Mouse (Mus musculus) embryonic facial prominence, embryonic 12.5 days (tissue): Measurements from ENCODE around the gene Pacs1. TPM values are rescaled to one million over a fixed set of nuclear protein-coding genes. Genes with fewer than 3 reads are reported as not detected.
A peak's percentile ranks its signal among the peaks of the same experiment; 100 is the strongest.
"Not testable (repeated sequence)": the region's sequence is repeated elsewhere in the genome, so short reads cannot be mapped to it uniquely, and the experiment has no call there.

Source experiments
- ATAC-seq: fragments of 200-750 bp; cut with Nextera tagmentation; 2 replicates; pipeline ENCODE4 v1.8.0; 2017; ENCODE audit not compliant: insufficient number of reproducible peaks, insufficient read depth, low FRiP score, low TSS enrichment
- H3K27ac ChIP-seq: fragments of 300-500 bp; sonication (generic); 2 replicates; pipeline ENCODE4 v1.5.1; 2016; ENCODE audit warnings: mild to moderate bottlenecking
- H3K27me3 ChIP-seq: fragments of 300-500 bp; sonication (generic); 2 replicates; pipeline ENCODE4 v1.6.1; 2016; ENCODE audit warnings: mild to moderate bottlenecking, moderate library complexity
- H3K36me3 ChIP-seq: fragments of 300-500 bp; sonication (generic); 2 replicates; pipeline ENCODE4 v1.6.1; 2016; ENCODE audit warnings: mild to moderate bottlenecking
- H3K4me1 ChIP-seq: fragments of 300-500 bp; sonication (generic); 2 replicates; pipeline ENCODE4 v1.6.1; 2016
- H3K4me2 ChIP-seq: fragments of 300-500 bp; sonication (generic); replicated peaks from 2 replicates; pipeline ENCODE4 v1.6.1; 2016; ENCODE audit warnings: mild to moderate bottlenecking, moderate library complexity
- H3K4me3 ChIP-seq: fragments of 300-500 bp; sonication (generic); 2 replicates; pipeline ENCODE4 v1.5.1; 2016; ENCODE audit warnings: mild to moderate bottlenecking
- H3K9ac ChIP-seq: fragments of 300-500 bp; sonication (generic); 2 replicates; pipeline ENCODE4 v1.6.1; 2016; ENCODE audit warnings: mild to moderate bottlenecking, moderate library complexity
- H3K9me3 ChIP-seq: fragments of 300-500 bp; sonication (generic); 2 replicates; pipeline ENCODE4 v1.6.1; 2016; ENCODE audit warnings: mild to moderate bottlenecking, moderate library complexity
- WGBS: fragments of 180-500 bp; shearing (Covaris S2); methylation state at CpG from one replicate; pipeline ENCODE4 v1.1.7; 2016; 5-methylcytosine and 5-hydroxymethylcytosine counted together
- polyA plus RNA-seq: library from polyadenylated mRNA; unstranded; fragments of >200 nt; fragmentation: Nextera tagmentation; extraction: Ambion mirVana; gene quantifications from 2 replicates; pipeline ENCODE4 v1.2.1, GENCODE M21; 2016

The Pacs1 gene
- polyA plus RNA-seq, 1 experiment from 2014 or later: 32.2 TPM

DNA sequence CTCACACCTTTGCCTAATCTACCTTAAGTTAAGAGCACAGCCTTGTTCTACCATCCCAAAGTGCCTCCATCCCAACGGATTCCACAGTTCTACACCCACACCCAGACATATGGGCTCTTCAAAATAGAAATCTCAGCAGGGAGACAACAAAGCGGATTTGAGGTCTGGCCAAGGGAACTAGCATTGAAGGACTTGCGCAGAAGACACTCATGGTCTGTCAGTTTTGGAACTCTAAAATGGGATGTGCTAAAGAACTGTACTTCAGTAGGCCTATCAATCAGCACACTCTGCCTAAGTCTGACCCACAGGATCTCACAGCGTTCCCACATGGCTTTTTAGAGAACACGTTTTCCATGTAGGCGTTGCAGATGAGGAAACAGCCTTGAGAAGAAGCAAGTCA, 122.6 kb downstream of the Pacs1 start:
- Histone ChIP-seq H3K9ac (no peak overlapping the region), H3K27me3 (no peaks in the 10 kb centered on the region), H3K4me3 (no peak overlapping the region), H3K4me1 (no peaks in the 10 kb centered on the region), H3K27ac (no peak overlapping the region), H3K4me2 (no peak overlapping the region), H3K9me3 (no peaks in the 10 kb centered on the region), H3K36me3 (peaks cover 33% of the 10 kb centered on the region)
- 89% methylated on average over 6 of the region's 6 CpGs for WGBS
- no peak for ATAC-seq

DNA sequence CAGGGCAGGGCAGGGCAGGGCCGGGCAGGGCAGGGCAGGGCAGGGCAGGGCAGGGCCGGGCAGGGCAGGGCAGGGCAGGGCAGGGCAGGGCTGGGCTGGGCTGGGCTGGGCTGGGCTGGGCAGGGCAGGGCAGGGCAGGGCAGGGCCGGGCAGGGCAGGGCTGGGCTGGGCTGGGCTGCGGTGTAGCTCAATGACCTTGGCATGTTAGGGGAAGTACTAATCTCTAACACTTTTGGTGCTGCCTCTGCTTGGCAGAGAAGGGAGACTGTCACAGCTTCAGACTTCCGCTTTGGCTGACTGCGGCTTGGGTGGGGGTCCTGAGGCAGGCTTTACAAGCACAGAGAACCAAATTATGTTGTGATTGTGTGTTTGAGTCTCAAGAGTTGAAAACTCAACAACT, 123.9 kb downstream of the Pacs1 start:
- 82% methylated on average over 4 of the region's 6 CpGs for WGBS
- H3K4me3 ChIP-seq, H3K27ac ChIP-seq, ATAC-seq, H3K4me1 ChIP-seq, H3K4me2 ChIP-seq, H3K9ac ChIP-seq, H3K27me3 ChIP-seq, H3K9me3 ChIP-seq: not testable (repeated sequence)
- peaks cover 38% of the 10 kb centered on the region for H3K36me3 ChIP-seq

DNA sequence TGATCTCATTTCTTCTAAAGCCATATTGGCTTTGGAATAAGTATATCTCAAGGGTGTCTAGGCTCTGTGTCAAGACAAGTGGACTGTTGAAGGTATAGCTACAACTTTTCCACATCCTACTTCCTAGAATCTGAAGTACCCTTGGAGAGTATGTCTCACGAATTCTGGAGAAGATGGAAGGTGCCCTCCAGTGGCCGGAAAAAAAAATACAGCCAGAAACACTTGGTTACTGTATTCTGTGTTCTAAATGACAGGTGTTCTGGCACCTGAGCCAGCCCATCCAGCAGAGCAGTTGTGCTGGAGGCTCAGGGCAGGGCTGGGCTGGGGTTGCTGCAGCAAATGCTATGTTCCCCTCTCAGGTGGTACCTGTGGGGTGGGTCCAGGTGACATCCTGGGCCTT, 133.3 kb downstream of the Pacs1 start:
- H3K27me3 ChIP-seq: no peaks in the 10 kb centered on the region

GRCm38 (mm10) chr19:5131237-5131636, 141.7 kb downstream of the Pacs1 start:
- H3K36me3 ChIP-seq: peaks cover 26% of the 10 kb centered on the region
- no peak overlapping the region for H3K9ac ChIP-seq
- no peaks in the 10 kb centered on the region for H3K27me3 ChIP-seq
- WGBS: 74% methylated on average over 4 of the region's 4 CpGs
- no peak for ATAC-seq
- H3K4me2 ChIP-seq: no peak overlapping the region
- no peaks in the 10 kb centered on the region for H3K4me1 ChIP-seq
- no peaks in the 10 kb centered on the region for H3K9me3 ChIP-seq
- no peak overlapping the region for H3K4me3 ChIP-seq
- no peak overlapping the region for H3K27ac ChIP-seq

More for the DNA sequence above, 133.3 kb downstream of the Pacs1 start:
- Histone ChIP-seq H3K27ac (no peak overlapping the region), H3K9ac (no peak overlapping the region), H3K4me3 (no peak overlapping the region), H3K4me1 (no peaks in the 10 kb centered on the region), H3K36me3 (peaks cover 59% of the 10 kb centered on the region), H3K4me2 (no peak overlapping the region), H3K9me3 (no peaks in the 10 kb centered on the region)
- no peak for ATAC-seq
- WGBS: 0% methylated on average over 2 of the region's 2 CpGs

DNA sequence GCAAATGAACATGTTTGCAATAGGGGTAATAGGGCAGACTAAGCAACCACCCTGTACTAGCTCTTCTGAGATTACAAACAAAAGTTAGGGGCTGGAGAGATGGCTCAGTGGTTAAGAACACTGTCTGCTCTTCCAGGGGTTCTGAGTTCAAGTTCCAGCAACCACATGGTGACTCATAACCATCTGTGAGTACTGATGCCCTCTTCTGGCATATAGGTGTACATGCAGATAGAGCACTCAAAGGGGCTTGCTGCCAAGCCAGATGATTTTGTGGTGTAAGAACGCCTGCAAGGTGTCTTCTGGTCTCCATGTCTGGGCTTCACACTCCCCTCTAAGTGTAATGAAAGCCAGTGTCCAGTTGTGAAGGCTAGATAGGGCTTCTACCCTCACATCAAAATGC, 143.1 kb downstream of the Pacs1 start:
- Histone ChIP-seq H3K4me2 (no peak overlapping the region), H3K9me3 (no peaks in the 10 kb centered on the region), H3K4me1 (no peaks in the 10 kb centered on the region), H3K27me3 (no peaks in the 10 kb centered on the region), H3K9ac (no peak overlapping the region), H3K4me3 (no peak overlapping the region), H3K36me3 (peaks cover 15% of the 10 kb centered on the region), H3K27ac (no peak overlapping the region)
- ATAC-seq: no peak
- WGBS: 47% methylated on average over 1 of the region's 1 CpGs

GRCm38 (mm10) chr19:5124055-5124614, 148.8 kb downstream of the Pacs1 start:
- Histone ChIP-seq H3K4me2 (no peak overlapping the region), H3K27me3 (no peaks in the 10 kb centered on the region), H3K9me3 (no peaks in the 10 kb centered on the region), H3K4me3 (no peak overlapping the region), H3K9ac (no peak overlapping the region), H3K4me1 (no peaks in the 10 kb centered on the region), H3K36me3 (no peaks in the 10 kb centered on the region), H3K27ac (no peak overlapping the region)
- ATAC-seq: no peak
- WGBS: 72% methylated on average over 7 of the region's 7 CpGs

DNA sequence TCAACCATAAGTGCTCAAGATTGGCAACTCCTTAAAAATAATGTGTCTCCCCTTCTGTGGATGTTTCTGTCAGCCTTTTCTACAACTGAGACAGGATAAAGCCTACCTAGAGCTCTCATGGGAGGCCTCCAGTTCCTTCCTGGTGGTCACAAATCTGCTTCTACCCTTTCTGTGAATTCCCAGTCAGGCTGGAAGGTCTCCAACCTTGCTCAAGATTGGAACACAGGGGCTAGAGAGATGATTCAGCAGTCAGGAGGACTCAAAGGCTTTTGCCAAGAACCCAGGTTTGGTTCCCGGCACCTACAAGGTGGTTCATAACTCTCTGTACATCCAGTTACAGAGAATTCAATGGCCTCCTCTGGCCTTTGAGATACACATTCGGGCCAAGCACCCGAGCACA, 149.7 kb downstream of the Pacs1 start:
- Histone ChIP-seq H3K4me2 (no peak overlapping the region), H3K27me3 (no peaks in the 10 kb centered on the region), H3K4me3 (no peak overlapping the region), H3K4me1 (peaks cover 9% of the 10 kb centered on the region; the same call in 1 of the 2 replicates), H3K36me3 (no peaks in the 10 kb centered on the region), H3K9ac (no peak overlapping the region), H3K9me3 (no peaks in the 10 kb centered on the region), H3K27ac (no peak overlapping the region)
- WGBS: 87% methylated on average over 3 of the region's 3 CpGs
- ATAC-seq: no peak

- WGBS: 80% methylated on average over 10 of the region's 10 CpGs
- Histone ChIP-seq H3K4me2 (no peak overlapping the region), H3K4me3 (no peak overlapping the region), H3K9ac (no peak overlapping the region), H3K4me1 (peaks cover 10% of the 10 kb centered on the region), H3K27ac (no peak overlapping the region), H3K36me3 (no peaks in the 10 kb centered on the region), H3K9me3 (no peaks in the 10 kb centered on the region), H3K27me3 (no peaks in the 10 kb centered on the region)
- ATAC-seq: no peak
These were observed 150.4 kb downstream of the Pacs1 start for GRCm38 (mm10) chr19:5122492-5122891.

DNA sequence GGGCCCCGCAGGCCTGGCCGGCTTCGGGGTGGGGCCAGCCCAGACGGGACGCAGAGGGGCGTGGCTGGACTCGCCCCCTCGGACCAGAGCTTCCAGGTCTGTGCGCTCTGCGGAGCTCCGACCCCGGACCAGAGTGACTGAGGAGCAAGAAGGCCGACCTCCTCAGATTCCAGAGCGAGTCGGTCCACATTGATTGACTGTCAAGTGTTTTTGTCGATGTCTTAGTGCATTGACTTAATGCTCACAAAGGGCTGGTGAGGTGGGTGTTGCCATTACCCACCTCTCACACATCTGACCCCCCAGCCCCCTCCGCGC, 154.6 kb downstream of the Pacs1 start, which contains the start of gene Klc2:
TSS of gene Klc2 (minus strand) at position 177 of the 315 bp plus-strand sequence.
- ATAC-seq: peak; percentile 92
- H3K9ac ChIP-seq: peak within 1 kb of the TSS; percentile 74
- 1% methylated on average over 18 of the region's 18 CpGs for WGBS
- H3K27me3 ChIP-seq: no peaks in the 10 kb centered on the region
- peaks cover 4% of the 10 kb centered on the region; the same call in 1 of the 2 replicates for H3K36me3 ChIP-seq
- H3K4me3 ChIP-seq: peak within 1 kb of the TSS; percentile 77
- peak within 1 kb of the TSS; percentile 92 for H3K27ac ChIP-seq
- peak within 1 kb of the TSS; percentile 89 for H3K4me2 ChIP-seq
- no peaks in the 10 kb centered on the region for H3K9me3 ChIP-seq
- peaks cover 19% of the 10 kb centered on the region for H3K4me1 ChIP-seq

GRCm38 (mm10) chr19:5117494-5118383, 155.2 kb downstream of the Pacs1 start:
- peak overlapping the region; percentile 77 for H3K4me3 ChIP-seq
- peaks cover 6% of the 10 kb centered on the region for H3K36me3 ChIP-seq
- H3K4me1 ChIP-seq: peaks cover 19% of the 10 kb centered on the region
- H3K4me2 ChIP-seq: peak overlapping the region; percentile 89
- ATAC-seq: peak; percentile 77
- H3K27ac ChIP-seq: peak overlapping the region; percentile 92
- H3K9ac ChIP-seq: peak overlapping the region; percentile 74
- H3K9me3 ChIP-seq: no peaks in the 10 kb centered on the region
- under 1% methylated on average over 77 of the region's 83 CpGs for WGBS
- no peaks in the 10 kb centered on the region for H3K27me3 ChIP-seq

GRCm38 (mm10) chr19:5113783-5114182, 159.1 kb downstream of the Pacs1 start:
- Histone ChIP-seq H3K36me3 (peaks cover 44% of the 10 kb centered on the region), H3K4me3 (no peak overlapping the region), H3K9me3 (no peaks in the 10 kb centered on the region), H3K4me1 (peaks cover 16% of the 10 kb centered on the region), H3K9ac (no peak overlapping the region), H3K4me2 (no peak overlapping the region), H3K27ac (no peak overlapping the region), H3K27me3 (no peaks in the 10 kb centered on the region)
- 94% methylated on average over 7 of the region's 7 CpGs for WGBS
- no peak for ATAC-seq
